Mouse (Mus musculus) spleen, adult 18-20 months (tissue): ENCODE results near the gene Epb41.

Experiments
- DNase-seq, 2 experiments: peaks; one replicate each; pipeline ENCODE4 v3.0.0; 2022; ENCODE audit warnings: mixed read lengths in 2 of 2

Epb41 gene

DNA sequence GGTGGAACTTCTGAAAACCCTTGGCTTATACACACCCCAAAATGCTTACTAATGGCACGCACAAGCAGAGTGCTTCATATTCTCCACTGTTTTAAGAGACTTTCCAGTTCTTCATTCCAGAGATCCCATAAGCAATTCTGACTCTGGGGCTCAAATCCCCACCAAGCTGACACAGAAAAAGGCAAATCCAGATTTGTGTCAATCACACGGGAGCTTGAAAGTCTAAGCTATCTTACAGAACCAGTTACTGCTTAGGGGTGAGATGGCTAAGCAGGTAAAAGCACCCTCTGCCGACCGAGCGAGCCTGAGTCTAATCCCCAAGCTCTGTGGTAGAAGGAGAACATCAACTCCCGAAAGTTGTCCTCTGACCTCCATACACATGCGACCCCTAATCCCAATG, 76.5 kb downstream of the Epb41 start:
- DNase-seq, result no peak

DNA sequence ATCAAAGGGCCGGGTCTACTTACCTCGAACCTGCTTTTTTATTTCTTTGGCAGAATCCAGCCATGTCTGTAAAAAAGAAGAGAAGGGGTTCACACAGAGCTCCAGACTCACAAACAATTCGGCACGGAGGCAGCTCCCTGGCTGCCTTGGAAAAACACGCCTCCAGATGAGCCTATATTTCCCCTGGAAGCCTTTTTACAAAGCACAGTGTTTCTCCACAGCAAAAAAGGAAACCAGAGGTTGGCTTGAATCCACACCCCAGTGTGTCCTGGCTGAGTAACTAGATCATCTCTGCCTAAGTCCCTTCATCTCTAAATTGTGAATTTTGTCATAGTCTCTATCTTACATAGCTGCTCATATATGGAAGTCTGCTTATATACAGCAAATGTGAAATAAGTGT, 77.6 kb downstream of the Epb41 start:
- no peak for DNase-seq

DNA sequence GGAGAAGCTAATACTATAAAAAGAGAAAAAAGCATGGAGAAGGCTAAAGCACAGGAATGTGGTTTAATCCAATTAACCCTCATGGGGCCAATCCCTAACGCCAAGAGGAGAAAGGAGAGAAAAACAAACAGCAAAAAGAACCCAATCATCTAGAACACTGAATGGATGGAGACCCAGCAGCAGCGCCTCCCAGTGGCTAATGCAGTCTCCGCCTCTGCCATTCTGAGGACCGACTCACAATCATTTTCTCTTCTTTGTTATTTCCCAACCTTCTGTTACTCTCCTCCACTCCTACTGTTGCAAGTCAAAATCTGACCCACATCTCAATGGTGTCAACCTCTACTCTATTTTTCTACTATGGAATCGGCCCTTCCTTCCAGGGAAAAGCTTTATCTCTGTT, 78.1 kb downstream of the Epb41 start:
- no peak for DNase-seq

DNA sequence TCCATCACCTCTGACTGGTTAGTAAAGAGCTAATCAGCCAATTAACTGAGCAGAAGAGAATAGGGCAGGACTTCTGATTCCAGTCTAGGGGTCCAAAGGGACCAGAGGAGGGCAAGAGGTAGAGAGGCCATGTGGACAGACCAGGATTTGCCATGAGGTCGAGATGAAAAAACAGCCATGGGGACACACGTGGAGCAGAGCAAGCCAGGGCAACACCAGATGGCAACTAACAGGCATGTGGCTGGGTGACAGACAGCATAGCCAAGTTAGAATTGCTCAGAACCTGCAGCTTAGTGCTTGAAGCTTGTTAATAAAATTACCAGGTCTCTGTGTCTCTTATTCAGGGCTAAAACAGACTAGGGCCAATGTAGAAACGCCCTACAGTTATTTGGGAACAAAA, 81.3 kb downstream of the Epb41 start:
- DNase-seq, result no peak

DNA sequence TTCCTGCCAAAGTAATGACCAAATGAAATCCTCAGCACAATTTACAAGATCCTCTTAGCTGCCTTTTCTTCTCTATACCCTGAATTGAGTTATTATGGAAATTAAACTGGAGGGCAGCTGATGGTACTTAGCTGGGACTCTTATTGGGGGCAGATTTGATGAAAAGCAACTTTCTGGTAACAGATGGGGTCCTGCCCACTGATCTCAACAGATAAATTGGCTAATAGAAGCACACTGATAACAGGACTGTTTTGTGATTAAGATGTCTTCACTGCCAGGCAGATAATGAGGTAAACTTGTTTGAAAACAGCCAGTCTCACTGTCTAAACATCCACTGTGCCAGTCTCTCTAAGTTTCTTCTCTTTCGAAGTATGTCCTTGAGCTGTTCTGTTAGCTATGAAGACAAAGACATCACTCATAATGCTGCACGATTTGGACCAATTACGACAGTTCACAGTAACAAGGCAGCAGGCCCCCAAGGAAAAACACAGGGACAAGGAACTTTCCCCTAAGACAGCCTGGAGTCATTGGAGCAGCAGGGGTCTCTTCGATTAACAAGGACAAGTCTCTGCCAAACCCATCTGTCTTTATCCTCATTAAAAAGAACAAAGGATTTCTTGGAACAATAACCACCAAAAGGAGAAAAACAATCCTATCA, 92.1 kb downstream of the Epb41 start:
- DNase-seq, result no peak

DNA sequence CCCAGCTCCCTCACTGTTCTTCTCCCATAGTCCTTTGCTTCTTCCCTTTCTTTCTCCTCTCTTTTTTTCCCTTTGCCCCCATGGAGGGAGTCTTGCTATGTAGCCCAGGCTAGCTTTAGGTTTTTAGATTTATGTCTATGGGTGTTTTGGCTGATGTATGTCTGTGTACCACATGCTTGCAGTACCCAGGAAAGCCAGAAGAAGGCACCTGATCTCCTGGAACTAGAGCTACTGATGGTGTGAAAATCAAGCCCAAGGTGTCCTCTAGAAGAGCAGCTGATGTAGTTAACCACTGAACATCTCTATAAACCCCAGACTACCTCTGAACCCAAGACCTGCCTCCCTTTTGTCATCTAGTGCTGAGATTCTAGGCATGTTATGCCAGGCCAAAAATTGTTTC, 93.4 kb downstream of the Epb41 start:
- no peak for DNase-seq

DNA sequence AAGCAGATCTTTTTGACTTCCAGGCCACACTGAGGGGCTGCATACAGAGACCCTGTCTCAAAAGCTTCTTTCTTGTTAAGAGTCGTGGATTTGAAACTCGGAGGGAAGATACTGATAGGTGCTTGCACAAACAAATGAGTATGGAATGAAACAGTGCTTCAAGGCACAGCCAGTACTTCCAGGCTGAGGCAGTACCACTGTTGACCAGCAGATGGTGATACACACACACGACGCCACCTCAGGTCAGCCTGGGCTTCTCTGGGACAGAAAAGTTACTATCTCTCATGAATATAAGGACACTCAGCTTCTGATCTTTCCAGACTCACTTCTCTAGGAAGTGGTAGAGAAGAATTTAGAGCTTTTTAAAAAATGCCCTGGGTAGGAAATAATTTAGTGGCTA, 97.9 kb downstream of the Epb41 start:
- peak; percentile 43 to 75 for DNase-seq

DNA sequence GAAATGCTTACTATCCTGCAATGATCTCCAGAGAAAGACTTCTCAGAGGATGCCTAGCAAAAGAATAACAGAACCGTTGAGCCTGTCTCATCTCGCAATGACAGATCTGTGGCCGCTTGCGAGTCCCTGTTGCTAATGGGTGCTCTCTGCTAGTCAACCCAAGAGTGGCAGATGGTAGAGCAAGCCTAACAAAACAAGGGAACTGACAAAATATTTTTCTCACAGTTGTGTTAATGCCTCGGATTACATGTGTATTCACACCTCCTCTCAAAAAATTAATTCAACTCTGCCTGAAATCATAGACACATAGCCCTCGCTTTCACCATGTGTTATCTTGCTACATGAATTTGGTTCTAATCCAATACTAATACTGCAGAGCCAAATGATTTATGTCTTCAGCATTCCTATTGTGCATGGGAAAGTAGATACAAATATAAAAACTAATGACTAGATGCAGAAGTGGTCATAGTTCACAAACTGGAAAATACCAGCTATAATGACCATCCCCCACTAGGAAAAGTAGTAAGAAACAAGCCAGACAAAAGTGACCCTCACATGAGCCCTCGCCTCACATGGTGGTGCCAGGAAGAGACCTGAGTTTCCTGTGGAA, 104.8 kb downstream of the Epb41 start:
- no peak for DNase-seq

DNA sequence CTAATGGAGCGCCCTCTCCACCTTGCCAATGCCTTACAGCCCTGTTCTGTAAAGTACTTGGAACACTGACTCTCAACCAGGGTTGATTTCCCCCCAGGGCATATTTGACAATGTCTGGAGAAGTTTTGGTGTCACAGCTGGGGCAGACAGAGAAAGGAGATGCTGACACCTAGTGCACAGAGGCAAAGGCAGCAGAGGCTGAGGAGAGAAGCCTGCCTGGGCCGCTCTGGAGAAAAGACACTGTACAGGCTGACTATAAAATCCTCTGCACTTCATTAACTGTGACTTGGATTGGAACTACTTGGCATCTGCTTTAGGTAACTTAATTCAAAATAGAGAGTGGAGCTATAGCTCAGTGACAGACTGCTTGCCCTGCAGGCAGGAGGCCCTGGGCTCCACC, 106.2 kb downstream of the Epb41 start:
- DNase-seq, result no peak

DNA sequence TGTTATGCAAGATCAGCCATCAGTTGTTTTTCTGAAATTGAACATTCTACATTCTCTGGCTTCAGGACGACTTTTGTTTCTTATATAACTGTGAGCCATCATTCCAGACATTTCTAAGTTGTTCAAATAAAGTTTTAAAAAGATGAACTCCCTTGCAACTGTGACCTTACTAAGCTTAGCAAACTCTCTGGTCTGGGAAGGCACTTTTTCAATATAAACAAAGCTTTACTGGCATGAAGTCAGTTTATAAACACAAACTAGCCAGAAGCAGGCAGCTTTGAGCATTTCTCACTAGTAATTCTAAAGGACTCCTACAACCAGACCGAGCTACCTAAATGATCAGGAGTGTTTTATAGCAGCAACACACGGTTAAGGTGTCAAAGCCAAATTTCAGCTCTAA, 118.0 kb downstream of the Epb41 start:
- no peak for DNase-seq

DNA sequence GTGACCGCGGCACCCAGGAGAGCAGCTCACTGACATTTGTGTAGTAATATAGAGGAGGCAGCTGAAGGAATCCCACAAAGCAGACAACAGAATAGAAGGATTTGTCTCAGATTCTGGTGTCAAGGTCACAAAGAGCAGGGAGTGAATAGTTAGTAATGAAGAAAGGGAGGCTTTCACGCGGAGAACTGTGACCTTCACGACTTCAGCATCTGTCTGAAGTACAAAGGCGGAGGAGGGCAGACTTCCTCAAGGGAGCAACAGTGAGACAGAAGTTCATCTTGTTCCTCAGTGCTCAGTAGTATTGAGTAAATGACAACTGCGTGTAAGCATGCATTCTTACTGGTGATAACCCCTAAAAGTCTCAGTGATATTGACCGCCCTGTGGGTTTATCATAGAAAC, 124.5 kb downstream of the Epb41 start:
- DNase-seq, result no peak

DNA sequence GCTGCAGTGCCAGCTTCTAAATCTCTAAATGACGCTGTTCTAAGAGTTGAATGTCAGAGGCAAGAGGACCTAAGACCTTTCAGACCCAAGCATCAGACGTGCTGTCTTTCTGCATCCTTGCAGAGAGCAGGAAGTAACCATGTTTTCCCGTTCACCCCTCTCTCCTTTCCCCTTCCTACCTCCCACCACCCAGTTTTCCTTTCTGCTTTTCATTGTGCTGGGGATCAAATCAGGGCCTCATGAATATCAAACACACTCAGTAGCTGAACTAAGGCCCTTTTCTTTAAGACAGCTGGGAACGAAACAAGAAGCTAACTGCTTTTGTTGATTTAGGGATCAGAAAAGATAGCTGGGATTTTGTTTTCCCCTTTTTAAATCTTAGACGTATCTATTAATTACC, 125.2 kb downstream of the Epb41 start:
- no peak for DNase-seq

DNA sequence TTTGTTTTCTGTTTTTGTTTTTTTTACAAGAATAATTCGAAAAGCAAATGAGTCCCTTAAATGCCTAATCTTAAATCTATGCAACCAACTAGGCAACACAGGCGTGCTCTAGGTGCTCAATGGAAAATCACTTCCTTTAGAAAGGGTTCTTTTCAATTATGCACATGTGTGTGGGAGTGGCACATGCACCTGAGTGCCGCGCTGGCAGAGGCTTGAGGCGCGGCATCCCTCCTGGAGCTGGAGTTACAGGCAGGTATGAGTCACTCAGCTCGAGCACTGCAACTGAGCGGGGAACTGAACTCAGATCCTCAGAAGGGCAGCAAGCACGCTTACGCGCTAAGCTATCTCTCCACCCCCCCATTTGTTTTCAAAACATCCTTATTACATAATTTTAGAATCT, 127.3 kb downstream of the Epb41 start:
- no peak for DNase-seq

DNA sequence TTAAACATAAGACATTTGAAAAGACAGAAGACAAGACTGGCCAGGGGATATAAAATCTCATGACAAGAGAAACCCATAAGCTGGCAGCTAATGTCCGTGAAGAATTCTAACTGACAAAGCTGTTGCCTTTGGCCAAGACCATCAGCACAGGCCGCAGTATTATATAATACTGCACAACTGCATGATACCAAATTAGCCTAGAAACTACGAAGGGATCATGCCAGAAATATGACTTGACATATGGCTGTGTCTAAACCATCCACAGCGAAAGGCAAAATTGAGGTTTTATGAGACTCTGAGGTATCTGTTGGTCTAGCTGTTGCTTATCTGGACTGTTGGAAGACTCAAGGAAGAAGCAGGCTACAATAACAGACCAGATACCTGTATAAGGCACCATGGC, 134.3 kb downstream of the Epb41 start:
- DNase-seq, result no peak

DNA sequence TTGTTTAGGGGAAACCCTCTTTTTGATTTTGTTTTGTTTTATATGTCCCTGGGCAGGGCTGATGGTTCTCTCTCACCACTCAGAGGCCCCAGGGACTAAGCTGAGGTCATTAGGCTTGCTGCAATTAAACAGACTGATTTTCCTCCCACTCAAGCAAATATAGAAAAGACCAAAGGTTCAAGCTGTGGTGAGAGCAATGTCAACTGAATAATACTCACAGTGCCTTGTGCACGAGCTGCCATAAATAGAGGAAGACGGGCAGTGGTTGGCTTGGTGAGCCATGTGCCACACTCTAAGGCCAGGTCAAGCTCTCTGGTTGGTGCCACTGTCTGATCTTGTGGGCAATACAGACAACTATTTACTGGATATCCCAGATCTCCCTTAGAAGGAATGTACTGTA, 135.7 kb downstream of the Epb41 start:
- DNase-seq, result no peak

DNA sequence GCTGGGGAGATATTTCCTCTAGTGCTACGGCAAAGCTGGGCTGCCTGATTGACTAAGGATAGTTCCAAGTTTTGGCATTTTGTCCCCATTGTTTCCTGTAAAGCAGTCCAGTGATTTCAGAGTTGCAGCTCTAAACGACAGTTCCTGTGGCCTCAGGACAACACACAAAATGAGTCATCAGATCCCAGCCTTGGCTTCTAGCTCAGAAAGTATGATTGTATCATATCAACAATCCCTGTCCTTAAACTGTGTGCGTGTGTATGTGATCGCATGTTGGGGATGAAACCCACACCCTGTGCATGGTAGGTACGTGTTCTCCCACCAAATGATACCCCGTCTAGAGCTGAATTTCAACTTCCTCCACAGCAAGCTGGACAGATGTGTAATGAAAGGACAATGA, 146.0 kb downstream of the Epb41 start:
- DNase-seq, result no peak

DNA sequence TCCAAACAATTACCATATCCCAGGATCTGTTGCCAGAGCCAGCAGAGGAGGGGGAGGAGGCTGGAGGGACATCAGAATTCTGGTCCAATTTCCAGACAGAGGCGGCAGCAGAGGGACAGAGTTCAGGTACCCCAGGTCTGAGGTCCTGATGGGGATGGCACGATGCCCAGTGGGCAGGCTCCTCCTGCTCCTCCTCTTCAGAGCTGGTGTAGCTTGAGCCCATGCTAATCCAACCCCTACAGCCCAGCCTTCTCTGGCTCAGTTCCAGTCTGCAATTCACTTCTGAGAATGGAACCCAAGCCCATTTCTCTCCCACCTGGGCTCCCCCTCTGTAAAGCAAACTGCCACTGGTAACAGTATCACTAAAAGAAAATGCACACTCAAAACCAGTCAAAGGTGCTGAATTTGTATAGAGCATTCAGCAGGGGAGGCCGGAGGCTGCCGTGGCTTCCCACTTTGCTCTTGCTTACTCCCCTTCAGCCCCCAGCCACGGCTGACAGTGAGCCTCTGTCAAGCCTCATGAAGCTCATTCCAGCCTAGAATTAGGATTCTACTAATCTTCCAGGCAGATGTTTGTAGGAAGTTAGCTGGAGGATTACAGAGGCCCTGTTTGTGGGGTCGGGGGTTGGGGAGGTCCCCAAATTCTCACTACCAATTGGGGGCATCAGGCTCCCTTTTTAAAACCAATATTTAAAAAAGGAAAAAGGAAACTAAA, 150.9 kb downstream of the Epb41 start:
- no peak for DNase-seq

DNA sequence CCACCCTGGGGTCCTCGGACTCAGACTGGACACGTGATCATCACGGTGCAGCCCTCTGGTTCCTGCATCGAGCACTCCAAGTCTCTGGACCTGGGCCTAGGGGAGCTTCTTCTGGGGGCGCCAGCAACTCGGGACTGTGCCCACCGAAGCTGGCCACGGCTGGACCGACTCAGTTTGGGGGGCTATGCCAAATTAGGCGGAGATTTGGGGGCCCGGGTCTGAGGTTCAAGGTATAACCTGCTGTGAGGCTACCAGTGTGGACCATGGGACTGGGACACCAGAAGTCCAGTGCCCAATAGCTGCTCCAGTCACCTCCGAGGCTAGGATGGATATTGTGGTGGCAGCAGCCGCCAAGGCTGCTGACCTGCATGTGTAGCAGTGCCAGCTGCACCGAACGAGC, 152.7 kb downstream of the Epb41 start:
- DNase-seq, result no peak

DNA sequence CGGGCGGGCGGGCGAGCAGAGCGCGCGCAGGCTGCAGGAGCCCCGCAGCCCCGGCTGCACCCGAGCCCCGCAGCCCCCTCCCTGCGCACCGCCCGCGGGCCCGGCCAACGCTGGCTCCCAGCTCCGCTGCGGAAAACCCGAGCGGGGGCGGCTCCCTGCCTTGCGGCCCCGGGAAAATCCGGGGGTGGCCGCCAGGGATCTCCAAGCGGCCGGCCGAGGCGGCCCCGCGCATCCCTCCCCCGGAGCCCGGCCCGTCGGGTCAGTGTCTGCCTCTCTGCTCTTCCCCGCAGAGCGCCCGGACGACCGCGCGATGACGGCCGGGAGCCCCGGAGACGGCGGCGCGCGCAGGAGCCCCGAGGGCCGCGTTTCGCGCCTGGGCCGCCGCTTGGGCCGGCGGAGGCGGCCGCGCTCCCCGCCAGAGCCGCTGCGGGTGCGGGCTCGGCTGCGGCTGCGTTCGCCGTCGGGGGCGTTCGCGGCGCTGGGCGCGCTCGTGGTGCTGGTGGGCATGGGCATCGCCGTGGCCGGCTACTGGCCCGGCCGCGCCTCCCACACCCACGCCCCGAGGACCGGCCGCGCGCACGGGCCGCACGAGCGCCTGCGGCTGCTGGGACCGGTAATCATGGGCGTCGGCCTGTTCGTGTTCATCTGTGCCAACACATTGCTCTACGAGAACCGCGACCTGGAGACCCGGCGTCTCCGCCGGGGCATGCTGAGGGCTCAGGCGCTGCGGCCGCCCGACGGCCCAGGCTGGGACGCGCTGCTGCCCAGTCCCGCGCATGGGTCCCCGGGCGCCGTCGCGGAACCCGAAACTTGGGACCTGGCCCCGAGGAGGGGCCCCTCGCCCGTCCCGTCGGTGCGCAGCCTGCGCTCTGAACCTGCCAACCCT, 153.4 kb downstream of the Epb41 start, which contains the start of gene Tmem200b:
Gene Tmem200b (plus strand): TSS at position 311 of the 886 bp plus-strand sequence.
- no peak for DNase-seq

DNA sequence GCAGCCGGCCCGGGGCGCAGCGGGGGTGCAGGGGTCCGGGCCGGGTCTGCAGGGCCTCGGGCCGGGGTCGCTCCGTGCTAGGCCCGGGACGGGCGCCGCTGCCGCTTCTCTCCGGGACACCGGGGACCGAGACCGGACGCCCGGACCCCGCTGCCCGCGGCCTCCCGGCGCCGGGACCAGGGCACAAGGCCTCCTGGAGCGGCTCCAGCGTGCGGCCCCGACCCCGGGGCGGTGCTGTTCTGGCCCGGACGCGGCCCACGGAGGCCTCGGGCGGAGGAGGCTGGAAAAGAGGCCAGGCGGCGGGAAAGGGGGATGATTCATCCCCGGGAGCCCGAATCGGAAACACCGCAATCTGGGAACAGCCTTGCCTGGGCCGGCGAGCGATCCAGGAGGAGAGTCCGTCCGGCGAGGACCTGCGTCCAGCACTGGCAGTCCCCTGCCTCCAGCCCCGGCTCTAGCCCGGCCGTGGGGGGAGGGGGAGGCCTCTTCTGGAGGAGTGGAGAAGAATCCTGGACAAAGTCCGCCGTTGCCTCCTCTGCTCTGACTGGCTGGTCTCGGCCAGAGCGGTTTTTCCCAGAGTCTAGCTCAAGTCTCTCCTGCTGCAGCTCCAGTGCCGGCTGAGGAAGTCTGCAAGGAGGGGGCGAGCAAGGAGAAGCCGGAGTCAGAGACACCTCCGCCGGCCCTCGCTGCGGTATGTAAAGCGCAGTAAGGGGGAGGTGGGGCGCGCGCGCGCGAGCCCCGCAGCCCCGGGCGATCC, 154.3 kb downstream of the Epb41 start:
- DNase-seq, result no peak

DNA sequence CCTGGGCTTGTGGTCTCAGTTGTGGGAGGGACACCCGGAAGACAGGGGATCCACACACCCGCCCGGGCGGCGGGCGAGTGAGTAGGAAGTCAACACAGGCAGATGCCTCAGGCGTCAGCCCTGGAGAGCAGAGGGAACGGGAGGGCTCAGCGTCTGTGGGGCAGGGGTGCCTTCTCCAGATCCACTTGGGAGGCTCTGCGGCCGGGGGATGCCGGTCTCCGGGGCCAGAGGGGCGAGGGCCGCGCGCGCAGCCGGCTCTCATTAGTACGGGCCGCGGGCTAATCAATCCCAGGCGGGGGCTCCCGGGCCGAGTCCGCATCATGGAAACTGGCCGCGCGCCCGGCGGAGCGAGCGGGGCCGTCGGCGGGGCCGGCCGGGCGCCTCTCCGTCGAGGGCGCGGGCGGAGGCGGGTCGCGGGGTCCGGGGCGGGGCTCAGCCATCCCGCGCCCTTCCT, 155.0 kb downstream of the Epb41 start:
- DNase-seq, result no peak

DNA sequence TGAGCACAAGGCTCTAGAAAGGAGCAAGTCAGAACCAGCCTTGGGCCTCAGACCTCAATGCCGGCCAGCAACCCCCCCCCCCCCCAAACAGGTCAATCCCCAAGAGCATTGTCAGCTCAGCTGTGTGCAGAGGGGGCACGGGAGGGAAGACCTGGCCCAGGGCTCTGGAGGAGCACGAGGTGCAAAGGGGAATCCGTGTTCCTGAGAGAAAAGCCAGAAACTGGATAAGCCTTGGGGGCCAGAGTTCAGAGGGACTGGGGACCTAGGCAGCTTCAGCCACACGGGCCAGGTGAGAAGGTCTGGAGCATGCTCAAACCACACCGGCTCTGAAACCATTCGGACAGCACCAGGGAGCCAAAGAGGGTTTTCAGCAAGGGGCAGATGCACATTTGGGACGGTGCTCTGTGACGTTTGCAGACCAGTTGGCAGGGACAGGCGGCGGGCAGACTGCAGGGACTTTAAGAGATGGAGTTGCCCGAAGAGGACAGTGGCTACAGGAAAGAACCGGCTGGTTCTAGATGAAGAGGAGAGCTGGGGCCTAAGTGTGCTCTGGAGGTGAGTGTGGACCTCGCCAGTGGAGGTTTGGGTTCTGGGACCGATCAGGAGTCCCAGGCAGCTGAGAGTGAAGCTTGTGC, 155.5 kb downstream of the Epb41 start:
- DNase-seq, result no peak
